Mouse (Mus musculus): Measurements from ENCODE around the gene Negr1. TPM values are rescaled to one million over a fixed set of nuclear protein-coding genes. Genes with fewer than 3 reads are reported as not detected.

Negr1 gene
- polyA plus RNA-seq, 1 experiment: 0.02 TPM

- Histone ChIP-seq H3K27me3 (ENCODE audit: control insufficient read depth, insufficient read depth, insufficient read length) (no peaks in the 10 kb centered on the region), H3K36me3 (ENCODE audit: control insufficient read depth, insufficient read depth) (no peaks in the 10 kb centered on the region), H3K79me2 (ENCODE audit: control insufficient read depth, insufficient read depth) (no peaks in the 10 kb centered on the region), H3ac (ENCODE audit: control insufficient read depth, insufficient read length, low read depth) (no peak overlapping the region), H3K79me3 (ENCODE audit: low read depth) (no peaks in the 10 kb centered on the region), H3K4me3 (ENCODE audit: insufficient read depth, poor library complexity, severe bottlenecking) (no peak overlapping the region)
- no peak for TF ChIP-seq MAX (IDR thresholded peaks at IDR 0.05)
- no peak for TF ChIP-seq FOSL1 (IDR thresholded peaks at IDR 0.05; ENCODE audit: insufficient read depth, low read length, poor library complexity, severe bottlenecking)
- no peak for TF ChIP-seq MYOD1 (IDR thresholded peaks at IDR 0.05; ENCODE audit: control insufficient read depth, insufficient read length, low read depth)
- no peak for TF ChIP-seq CTCF (IDR thresholded peaks at IDR 0.05; ENCODE audit: control insufficient read depth, insufficient read depth, insufficient read length)
- no peak for TF ChIP-seq CEBPB (IDR thresholded peaks at IDR 0.05; ENCODE audit: low read depth)
- no peak for TF ChIP-seq USF1 (IDR thresholded peaks at IDR 0.05; ENCODE audit: low read depth)
- TF ChIP-seq MYOG (IDR thresholded peaks at IDR 0.05; ENCODE audit: control insufficient read depth, extremely low read depth, insufficient read length): no peak
Measured at GRCm38 (mm10) chr3:157279717-157280116, 718.1 kb downstream of the Negr1 start.

GRCm38 (mm10) chr3:157281259-157281658, 719.7 kb downstream of the Negr1 start:
- TF ChIP-seq CTCF (IDR thresholded peaks at IDR 0.05; ENCODE audit: control insufficient read depth, insufficient read depth, insufficient read length): no peak
- no peak for TF ChIP-seq MYOG (IDR thresholded peaks at IDR 0.05; ENCODE audit: control insufficient read depth, extremely low read depth, insufficient read length)
- no peak for TF ChIP-seq MYOD1 (IDR thresholded peaks at IDR 0.05; ENCODE audit: control insufficient read depth, insufficient read length, low read depth)
- TF ChIP-seq FOSL1 (IDR thresholded peaks at IDR 0.05; ENCODE audit: insufficient read depth, low read length, poor library complexity, severe bottlenecking): no peak
- no peak for TF ChIP-seq MAX (IDR thresholded peaks at IDR 0.05)
- no peak for TF ChIP-seq USF1 (IDR thresholded peaks at IDR 0.05; ENCODE audit: low read depth)
- TF ChIP-seq CEBPB (IDR thresholded peaks at IDR 0.05; ENCODE audit: low read depth): no peak
- H3K27me3 ChIP-seq (ENCODE audit: control insufficient read depth, insufficient read depth, insufficient read length): no peaks in the 10 kb centered on the region
- no peak overlapping the region for H3ac ChIP-seq (ENCODE audit: control insufficient read depth, insufficient read length, low read depth)

GRCm38 (mm10) chr3:157291286-157291685, 729.7 kb downstream of the Negr1 start:
- H3K36me3 ChIP-seq (ENCODE audit: control insufficient read depth, insufficient read depth): no peaks in the 10 kb centered on the region
- H3K27me3 ChIP-seq (ENCODE audit: control insufficient read depth, insufficient read depth, insufficient read length): no peaks in the 10 kb centered on the region
- no peaks in the 10 kb centered on the region for H3K79me3 ChIP-seq (ENCODE audit: low read depth)
- H3ac ChIP-seq (ENCODE audit: control insufficient read depth, insufficient read length, low read depth): no peak overlapping the region
- no peaks in the 10 kb centered on the region for H3K79me2 ChIP-seq (ENCODE audit: control insufficient read depth, insufficient read depth)
- TF ChIP-seq MAX (IDR thresholded peaks at IDR 0.05): no peak
- no peak for TF ChIP-seq MYOD1 (IDR thresholded peaks at IDR 0.05; ENCODE audit: control insufficient read depth, insufficient read length, low read depth)
- TF ChIP-seq FOSL1 (IDR thresholded peaks at IDR 0.05; ENCODE audit: insufficient read depth, low read length, poor library complexity, severe bottlenecking): no peak
- TF ChIP-seq MYOG (IDR thresholded peaks at IDR 0.05; ENCODE audit: control insufficient read depth, extremely low read depth, insufficient read length): no peak
- TF ChIP-seq CTCF (IDR thresholded peaks at IDR 0.05; ENCODE audit: control insufficient read depth, insufficient read depth, insufficient read length): no peak
- TF ChIP-seq CEBPB (IDR thresholded peaks at IDR 0.05; ENCODE audit: low read depth): no peak
- TF ChIP-seq USF1 (IDR thresholded peaks at IDR 0.05; ENCODE audit: low read depth): no peak
- H3K4me3 ChIP-seq (ENCODE audit: insufficient read depth, poor library complexity, severe bottlenecking): no peak overlapping the region

More at GRCm38 (mm10) chr3:157281259-157281658, 719.7 kb downstream of the Negr1 start:
- H3K79me3 ChIP-seq (ENCODE audit: low read depth): no peaks in the 10 kb centered on the region
- H3K4me3 ChIP-seq (ENCODE audit: insufficient read depth, poor library complexity, severe bottlenecking): no peak overlapping the region
- H3K79me2 ChIP-seq (ENCODE audit: control insufficient read depth, insufficient read depth): no peaks in the 10 kb centered on the region
- H3K36me3 ChIP-seq (ENCODE audit: control insufficient read depth, insufficient read depth): no peaks in the 10 kb centered on the region

- H3K79me2 ChIP-seq (ENCODE audit: control insufficient read depth, insufficient read depth): no peaks in the 10 kb centered on the region
- no peaks in the 10 kb centered on the region for H3K27me3 ChIP-seq (ENCODE audit: control insufficient read depth, insufficient read depth, insufficient read length)
- H3K4me3 ChIP-seq (ENCODE audit: insufficient read depth, poor library complexity, severe bottlenecking): no peak overlapping the region
- no peak overlapping the region for H3ac ChIP-seq (ENCODE audit: control insufficient read depth, insufficient read length, low read depth)
- H3K36me3 ChIP-seq (ENCODE audit: control insufficient read depth, insufficient read depth): no peaks in the 10 kb centered on the region
- TF ChIP-seq MYOD1 (IDR thresholded peaks at IDR 0.05; ENCODE audit: control insufficient read depth, insufficient read length, low read depth): no peak
- no peak for TF ChIP-seq FOSL1 (IDR thresholded peaks at IDR 0.05; ENCODE audit: insufficient read depth, low read length, poor library complexity, severe bottlenecking)
- no peak for TF ChIP-seq MYOG (IDR thresholded peaks at IDR 0.05; ENCODE audit: control insufficient read depth, extremely low read depth, insufficient read length)
- no peak for TF ChIP-seq MAX (IDR thresholded peaks at IDR 0.05)
- TF ChIP-seq CTCF (IDR thresholded peaks at IDR 0.05; ENCODE audit: control insufficient read depth, insufficient read depth, insufficient read length): no peak
- TF ChIP-seq USF1 (IDR thresholded peaks at IDR 0.05; ENCODE audit: low read depth): no peak
- TF ChIP-seq CEBPB (IDR thresholded peaks at IDR 0.05; ENCODE audit: low read depth): no peak
- no peaks in the 10 kb centered on the region for H3K79me3 ChIP-seq (ENCODE audit: low read depth)
Measured at GRCm38 (mm10) chr3:157297216-157297615, 735.6 kb downstream of the Negr1 start.

- Histone ChIP-seq H3K79me3 (ENCODE audit: low read depth) (no peaks in the 10 kb centered on the region), H3K79me2 (ENCODE audit: control insufficient read depth, insufficient read depth) (no peaks in the 10 kb centered on the region), H3K4me3 (ENCODE audit: insufficient read depth, poor library complexity, severe bottlenecking) (no peak overlapping the region), H3ac (ENCODE audit: control insufficient read depth, insufficient read length, low read depth) (no peak overlapping the region), H3K27me3 (ENCODE audit: control insufficient read depth, insufficient read depth, insufficient read length) (no peaks in the 10 kb centered on the region), H3K36me3 (ENCODE audit: control insufficient read depth, insufficient read depth) (no peaks in the 10 kb centered on the region)
- no peak for TF ChIP-seq CTCF (IDR thresholded peaks at IDR 0.05; ENCODE audit: control insufficient read depth, insufficient read depth, insufficient read length)
- no peak for TF ChIP-seq MYOG (IDR thresholded peaks at IDR 0.05; ENCODE audit: control insufficient read depth, extremely low read depth, insufficient read length)
- no peak for TF ChIP-seq CEBPB (IDR thresholded peaks at IDR 0.05; ENCODE audit: low read depth)
- TF ChIP-seq USF1 (IDR thresholded peaks at IDR 0.05; ENCODE audit: low read depth): no peak
- no peak for TF ChIP-seq FOSL1 (IDR thresholded peaks at IDR 0.05; ENCODE audit: insufficient read depth, low read length, poor library complexity, severe bottlenecking)
- no peak for TF ChIP-seq MAX (IDR thresholded peaks at IDR 0.05)
- TF ChIP-seq MYOD1 (IDR thresholded peaks at IDR 0.05; ENCODE audit: control insufficient read depth, insufficient read length, low read depth): no peak
Measured at GRCm38 (mm10) chr3:157303430-157304116, 742.0 kb downstream of the Negr1 start.
